Comparison of ENCODE assay signal across 11 mouse cellular contexts in genomic region chr10:105500482-105500881, GRCm38 (mm10).
DNase-seq lines count a peak whose midpoint lies in the region; ATAC-seq lines count a peak whose summit lies in the region.
"Had no signal": no experiment of that assay in that cellular context is flagged by ENCODE, and none has a peak within 500 bp of the region (broad histone marks: within the 10 kb centered on the region; RNA-seq: fewer than 3 reads in every experiment).

No protein-coding gene starts in this region.

- peak overlapping the region; percentile 58 for H3K27ac ChIP-seq in liver, embryonic 16.5 days (ENCODE audit: low read length)
- no peak overlapping the region for H3K27ac ChIP-seq in forebrain, embryonic 11.5 days (ENCODE audit: low read depth, low read length)
- H3K27ac ChIP-seq: midbrain, embryonic 12.5 days had no signal

- no peaks in the 10 kb centered on the region for H3K27me3 ChIP-seq in liver, embryonic 16.5 days (ENCODE audit: control insufficient read depth, insufficient read depth, low read depth, low read length)
- H3K27me3 ChIP-seq in forebrain, embryonic 11.5 days (ENCODE audit: control insufficient read depth, insufficient read depth, low read length), result no peaks in the 10 kb centered on the region
- H3K27me3 ChIP-seq: CH12.LX; midbrain, embryonic 12.5 days had no signal

- peak overlapping the region; percentile 40; the same call in 1 of the 2 replicates for H3K4me2 ChIP-seq in liver, embryonic 16.5 days (ENCODE audit: low read depth, low read length)
- no peak overlapping the region for H3K4me2 ChIP-seq in forebrain, embryonic 11.5 days (ENCODE audit: low read depth, low read length, severe bottlenecking)
- H3K4me2 ChIP-seq: midbrain, embryonic 12.5 days had no signal

- H3K36me3 ChIP-seq in liver, embryonic 16.5 days (ENCODE audit: control insufficient read depth, insufficient read depth), result no peaks in the 10 kb centered on the region
- no peaks in the 10 kb centered on the region for H3K36me3 ChIP-seq in forebrain, embryonic 11.5 days (ENCODE audit: control insufficient read depth, insufficient read depth, low read length)
- H3K36me3 ChIP-seq: midbrain, embryonic 12.5 days had no signal

- peak; percentile 92 for ATAC-seq in liver, embryonic 16.5 days (ENCODE audit: low read depth)
- no peak for ATAC-seq in activated CD4-positive, CD25-positive, alpha-beta regulatory T cell, adult 4 months
- ATAC-seq in forebrain, embryonic 11.5 days (replicated peaks; ENCODE audit: low FRiP score), result no peak
- no peak for ATAC-seq in erythroblast, adult 5-6 weeks (replicated peaks; ENCODE audit: low FRiP score, poor library complexity, severe bottlenecking)

- H3K4me3 ChIP-seq in liver, embryonic 16.5 days (ENCODE audit: low read depth, low read length), result no peak overlapping the region
- no peak overlapping the region for H3K4me3 ChIP-seq in forebrain, embryonic 11.5 days (ENCODE audit: low read depth, low read length)
- H3K4me3 ChIP-seq: midbrain, embryonic 12.5 days had no signal

- no peaks in the 10 kb centered on the region for H3K9me3 ChIP-seq in liver, embryonic 16.5 days (replicated peaks; ENCODE audit: control insufficient read depth, low read length)
- no peaks in the 10 kb centered on the region for H3K9me3 ChIP-seq in forebrain, embryonic 11.5 days (ENCODE audit: control insufficient read depth, low read length)
- H3K9me3 ChIP-seq: midbrain, embryonic 12.5 days had no signal

- 7% methylated on average over 4 of the region's 4 CpGs for WGBS in liver, embryonic 16.5 days (ENCODE audit: insufficient replicate concordance)
- WGBS in forebrain, embryonic 11.5 days, result 86% methylated on average over 4 of the region's 4 CpGs

- no peak overlapping the region; the same call in 1 of the 2 replicates for H3K9ac ChIP-seq in liver, embryonic 16.5 days (ENCODE audit: low read depth, low read length)
- no peak overlapping the region for H3K9ac ChIP-seq in forebrain, embryonic 11.5 days (ENCODE audit: low read length)
- H3K9ac ChIP-seq: midbrain, embryonic 12.5 days had no signal

- peak; percentile 7 for DNase-seq in kidney, adult 18-20 months
- no peak for DNase-seq in kidney, postnatal 4 days
- peak; percentile 9 for DNase-seq in heart, postnatal 25 days (ENCODE audit: low spot score)
- DNase-seq in right cerebral cortex, postnatal 25 days, result no peak
- DNase-seq in forebrain, embryonic 11.5 days (ENCODE audit: low spot score), result no peak
- DNase-seq: embryo, embryonic 11 days had no signal

- intact Hi-C loops in heart, postnatal 25 days (cut with DNase I), result loop anchor here (5.0 kb wide), 1 partner anchor 72 kb away; the partner anchor contains the start of gene Tmtc2

- H3K4me1 ChIP-seq in liver, embryonic 16.5 days (ENCODE audit: control insufficient read depth, low read depth, low read length), result peaks cover 12% of the 10 kb centered on the region
- no peaks in the 10 kb centered on the region for H3K4me1 ChIP-seq in forebrain, embryonic 11.5 days (replicated peaks; ENCODE audit: control insufficient read depth, insufficient read depth, low read length)
- H3K4me1 ChIP-seq: midbrain, embryonic 12.5 days had no signal

Comparison
In these comparisons a context has a peak if more than half of its experiments do, and no peak if none do; other contexts are left out.
1. DNase-seq: peak in kidney, adult 18-20 months (single experiment) and heart, postnatal 25 days (single experiment); none in kidney, postnatal 4 days (0 of 2), right cerebral cortex, postnatal 25 days (single experiment) and forebrain, embryonic 11.5 days (single experiment).